17 mouse cellular contexts compared by ENCODE assay signal in the genomic region with DNA sequence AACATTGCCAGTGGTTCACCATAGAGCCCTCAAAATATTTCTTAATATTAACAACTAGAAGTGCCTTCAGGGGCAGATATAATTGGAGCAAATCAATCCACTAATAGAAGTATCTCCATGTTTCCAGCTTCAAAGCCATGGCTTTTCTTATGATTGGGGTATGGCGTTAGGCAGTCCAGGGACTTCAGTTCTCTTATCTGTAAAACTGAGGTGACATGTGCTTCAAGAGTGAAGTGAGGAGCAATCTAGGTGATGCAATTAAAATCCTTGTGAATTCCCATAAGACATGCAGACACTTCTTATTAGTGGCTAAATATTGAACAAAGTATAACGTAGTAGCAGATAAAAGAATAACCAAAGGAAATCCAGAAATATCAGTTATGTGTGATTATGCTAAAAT.
"Had no signal": no experiment of that assay in that cellular context is flagged by ENCODE, and none has a peak within 500 bp of the region (broad histone marks: within the 10 kb centered on the region; RNA-seq: fewer than 3 reads in every experiment).

No protein-coding gene starts in this region.

- H3K36me3 ChIP-seq: liver, embryonic 12.5 days; neural tube, embryonic 13.5 days; neural tube, embryonic 15.5 days had no signal

- H3K4me3 ChIP-seq: liver, embryonic 12.5 days; myocyte; neural tube, embryonic 13.5 days; neural tube, embryonic 15.5 days had no signal

- DNase-seq: lung, adult 18-20 months; lung, embryonic 14.5 days; lung, postnatal 10 days; lung, postnatal 4 days; retina, postnatal 1 day; right cerebral cortex, adult 18-20 months; right cerebral cortex, postnatal 25 days; right cerebral cortex, postnatal 4 days; spleen, adult 18-20 months; thymus, adult 18-20 months; thymus, postnatal 14 days; thymus, postnatal 36 days had no signal

- H3K9ac ChIP-seq: liver, embryonic 12.5 days; liver, embryonic 14.5 days; lung, embryonic 14.5 days; neural tube, embryonic 13.5 days; neural tube, embryonic 15.5 days had no signal

- H3K27me3 ChIP-seq: liver, embryonic 12.5 days; neural tube, embryonic 13.5 days; neural tube, embryonic 15.5 days had no signal

- H3K27ac ChIP-seq: liver, embryonic 12.5 days; liver, embryonic 14.5 days; neural tube, embryonic 13.5 days; neural tube, embryonic 15.5 days had no signal

- H3K4me1 ChIP-seq: liver, embryonic 12.5 days; neural tube, embryonic 13.5 days; neural tube, embryonic 15.5 days had no signal

- H3K4me2 ChIP-seq: liver, embryonic 12.5 days; lung, embryonic 14.5 days; neural tube, embryonic 13.5 days; neural tube, embryonic 15.5 days had no signal

- ATAC-seq: liver, embryonic 12.5 days had no signal

- H3K9me3 ChIP-seq: liver, embryonic 12.5 days; neural tube, embryonic 13.5 days; neural tube, embryonic 15.5 days had no signal
